Mouse (Mus musculus): ENCODE results near the gene Loxl3. TPM values are rescaled to one million over a fixed set of nuclear protein-coding genes. Genes with fewer than 3 reads are reported as not detected.

Loxl3 gene
- polyA plus RNA-seq, 1 experiment from 2014 or later = 13.6 TPM

DNA sequence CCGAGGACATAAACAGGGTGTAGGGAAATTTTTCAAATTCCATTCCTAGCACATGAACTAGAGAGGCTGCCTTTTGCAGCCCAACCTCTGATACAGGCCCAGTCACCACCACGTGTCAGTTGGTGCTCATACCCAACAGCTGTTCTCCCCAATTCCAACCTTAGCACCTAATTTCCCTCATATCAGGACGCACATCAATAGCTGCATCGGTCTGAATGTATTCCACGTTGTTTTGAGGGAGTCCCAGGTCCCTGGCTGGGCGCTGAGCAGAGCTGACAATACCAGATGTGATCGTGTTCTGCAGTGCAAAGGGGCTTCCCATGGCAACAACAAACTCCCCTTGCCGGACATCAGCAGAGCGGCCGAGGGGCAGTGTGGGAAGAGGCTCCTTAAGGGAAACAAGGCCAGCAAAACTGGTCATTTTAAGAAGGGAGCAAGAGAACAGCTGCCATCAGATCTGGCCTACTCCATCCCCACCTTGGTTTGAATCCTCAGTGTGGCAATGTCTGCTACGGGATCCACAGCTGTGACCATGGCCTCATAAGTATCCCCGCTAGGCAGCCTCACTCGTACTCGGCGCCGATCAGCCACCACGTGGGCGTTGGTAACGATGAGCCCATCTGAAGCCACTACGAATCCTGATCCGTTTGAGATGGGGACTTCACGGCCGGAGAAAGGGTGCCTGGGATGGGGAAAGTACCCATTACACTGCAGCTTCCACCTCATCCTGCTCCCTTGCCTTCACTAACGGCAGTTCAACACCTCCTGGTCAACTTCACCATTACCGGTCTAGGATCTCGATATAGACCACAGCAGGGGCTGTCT is 19.4 kb downstream of the Loxl3 start:
- DNase-seq (ENCODE audit: low spot score) = peak; percentile 79
- ATAC-seq (replicated peaks; ENCODE audit: low FRiP score, low TSS enrichment, low read depth) = no peak
- Histone ChIP-seq H3K9ac (ENCODE audit: low read length) (peak overlapping the region; percentile 64), H3K27ac (ENCODE audit: low read depth) (peak overlapping the region; percentile 62; the same call in 1 of the 2 replicates), H3K4me3 (ENCODE audit: low read depth, low read length) (peak overlapping the region; percentile 99), H3K4me2 (ENCODE audit: low read length) (peak overlapping the region; percentile 79), H3K36me3 (ENCODE audit: control insufficient read depth, insufficient read depth, low read length) (peaks cover 32% of the 10 kb centered on the region), H3K27me3 (replicated peaks; ENCODE audit: control insufficient read depth, insufficient read depth, low read length) (no peaks in the 10 kb centered on the region), H3K4me1 (replicated peaks; ENCODE audit: control insufficient read depth, insufficient read depth, low read length) (peaks cover 25% of the 10 kb centered on the region), H3K9me3 (ENCODE audit: control insufficient read depth, low read length) (no peaks in the 10 kb centered on the region)
- 2% methylated on average over 26 of the region's 26 CpGs for WGBS

DNA sequence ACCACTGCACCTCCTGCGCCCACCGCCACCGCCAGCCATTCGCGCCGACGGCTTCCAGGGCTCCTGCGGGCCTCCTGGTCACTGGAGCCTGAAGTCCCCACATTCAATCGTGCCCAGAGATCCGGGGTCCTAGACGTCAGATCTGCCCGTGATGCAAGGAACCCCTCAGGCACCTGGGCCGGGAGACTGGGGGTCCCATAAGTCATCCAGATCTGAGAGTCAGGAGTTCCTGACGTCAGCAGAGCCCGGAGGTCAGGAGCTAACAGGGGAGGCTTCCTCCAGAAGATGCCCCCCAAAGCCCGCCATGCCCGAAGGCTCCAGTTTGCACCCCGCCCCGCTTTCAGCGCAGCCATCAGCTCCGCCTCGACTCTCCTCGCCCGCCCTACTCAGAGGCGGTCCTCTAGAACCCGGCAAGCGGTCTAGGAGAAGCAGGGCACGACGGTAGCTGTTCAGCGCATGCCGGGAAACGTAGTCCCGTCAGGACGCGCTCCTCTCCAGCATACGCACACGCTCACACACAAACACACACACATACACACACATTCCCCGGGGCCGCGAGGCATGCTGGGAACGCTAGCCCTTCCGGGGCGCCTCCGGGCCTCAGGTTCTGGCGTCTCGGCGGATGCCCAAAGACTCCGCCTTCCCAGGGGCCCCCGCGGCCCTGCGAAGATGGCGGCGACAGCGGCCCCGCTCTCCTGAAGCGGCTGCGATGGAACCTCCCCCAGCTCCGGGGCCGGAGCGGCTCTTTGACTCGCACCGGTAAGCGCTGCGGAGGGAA is 20.3 kb downstream of the Loxl3 start, which contains the start of gene Aup1:
TSS of gene Aup1 (plus strand) at position 448 of the 778 bp plus-strand sequence.
- H3K27ac ChIP-seq (ENCODE audit: low read depth) = peak within 1 kb of the TSS; percentile 70
- DNase-seq (ENCODE audit: low spot score) (peak; percentile 97), ATAC-seq (replicated peaks; ENCODE audit: low FRiP score, low TSS enrichment, low read depth) (peak; percentile 94)
- H3K9ac ChIP-seq (ENCODE audit: low read length) = peak within 1 kb of the TSS; percentile 79
- peak within 1 kb of the TSS; percentile 99 for H3K4me3 ChIP-seq (ENCODE audit: low read depth, low read length)
- H3K4me1 ChIP-seq (replicated peaks; ENCODE audit: control insufficient read depth, insufficient read depth, low read length) = peaks cover 25% of the 10 kb centered on the region
- under 1% methylated on average over 63 of the region's 64 CpGs for WGBS
- H3K4me2 ChIP-seq (ENCODE audit: low read length) = peak within 1 kb of the TSS; percentile 79
- peaks cover 32% of the 10 kb centered on the region for H3K36me3 ChIP-seq (ENCODE audit: control insufficient read depth, insufficient read depth, low read length)
- no peaks in the 10 kb centered on the region for H3K9me3 ChIP-seq (ENCODE audit: control insufficient read depth, low read length)
- no peaks in the 10 kb centered on the region for H3K27me3 ChIP-seq (replicated peaks; ENCODE audit: control insufficient read depth, insufficient read depth, low read length)

- DNase-seq (ENCODE audit: low spot score) (no peak), ATAC-seq (replicated peaks; ENCODE audit: low FRiP score, low TSS enrichment, low read depth) (no peak; the same call in none of the 2 replicates)
- no peaks in the 10 kb centered on the region for H3K27me3 ChIP-seq (replicated peaks; ENCODE audit: control insufficient read depth, insufficient read depth, low read length)
- no peaks in the 10 kb centered on the region for H3K9me3 ChIP-seq (ENCODE audit: control insufficient read depth, low read length)
- peak within 1 kb of the TSS; percentile 79 for H3K4me2 ChIP-seq (ENCODE audit: low read length)
- H3K27ac ChIP-seq (ENCODE audit: low read depth) = peak within 1 kb of the TSS; percentile 70
- peak within 1 kb of the TSS; percentile 79 for H3K9ac ChIP-seq (ENCODE audit: low read length)
- H3K36me3 ChIP-seq (ENCODE audit: control insufficient read depth, insufficient read depth, low read length) = peaks cover 32% of the 10 kb centered on the region
- WGBS = under 1% methylated on average over 50 of the region's 50 CpGs
- peaks cover 25% of the 10 kb centered on the region for H3K4me1 ChIP-seq (replicated peaks; ENCODE audit: control insufficient read depth, insufficient read depth, low read length)
- peak within 1 kb of the TSS; percentile 99 for H3K4me3 ChIP-seq (ENCODE audit: low read depth, low read length)
Observed at GRCm38 (mm10) chr6:83054871-83055431, 21.0 kb downstream of the Loxl3 start, which contains the start of gene Htra2. TSS of gene Htra2 (minus strand) at chr6:83055273.

DNA sequence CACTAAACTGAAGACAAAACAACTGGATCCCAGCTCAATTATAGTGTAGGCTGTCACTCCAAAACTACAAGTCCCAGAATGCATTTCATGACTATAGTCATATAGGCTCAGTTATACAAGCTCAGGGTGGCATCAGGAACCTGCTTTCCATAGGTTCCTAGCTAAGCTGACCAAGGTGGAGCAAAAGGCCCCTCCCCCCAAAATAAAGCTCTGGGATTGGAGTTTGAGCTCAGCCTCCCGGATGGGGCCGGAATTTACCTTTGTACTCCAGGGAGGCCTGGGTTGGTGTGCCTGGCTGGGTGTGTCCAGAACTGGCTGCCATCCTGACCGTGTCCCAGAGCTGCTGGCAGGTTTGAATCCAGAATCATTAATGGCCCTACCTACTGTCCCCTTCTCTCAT is 23.8 kb downstream of the Loxl3 start, which contains the start of gene Dqx1:
TSS of gene Dqx1 (plus strand) at position 55 of the 400 bp plus-strand sequence.
- H3K4me3 ChIP-seq (ENCODE audit: low read depth, low read length) = peak within 1 kb of the TSS; percentile 22
- ATAC-seq (replicated peaks; ENCODE audit: low FRiP score, low TSS enrichment, low read depth) (peak; percentile 47), DNase-seq (ENCODE audit: low spot score) (peak; percentile 72)
- H3K4me2 ChIP-seq (ENCODE audit: low read length) = peak within 1 kb of the TSS; percentile 35
- WGBS = 48% methylated on average over 3 of the region's 3 CpGs
- no peaks in the 10 kb centered on the region for H3K9me3 ChIP-seq (ENCODE audit: control insufficient read depth, low read length)
- H3K4me1 ChIP-seq (replicated peaks; ENCODE audit: control insufficient read depth, insufficient read depth, low read length) = peaks cover 16% of the 10 kb centered on the region
- H3K27me3 ChIP-seq (replicated peaks; ENCODE audit: control insufficient read depth, insufficient read depth, low read length) = peaks cover 15% of the 10 kb centered on the region
- peak within 1 kb of the TSS; percentile 17; the same call in 1 of the 2 replicates for H3K9ac ChIP-seq (ENCODE audit: low read length)
- H3K36me3 ChIP-seq (ENCODE audit: control insufficient read depth, insufficient read depth, low read length) = peaks cover 14% of the 10 kb centered on the region
- peak within 1 kb of the TSS; percentile 39; the same call in 1 of the 2 replicates for H3K27ac ChIP-seq (ENCODE audit: low read depth)

GRCm38 (mm10) chr6:83058725-83059124 is 24.8 kb downstream of the Loxl3 start:
- H3K27ac ChIP-seq (ENCODE audit: low read depth) = peak overlapping the region; percentile 39; the same call in 1 of the 2 replicates

DNA sequence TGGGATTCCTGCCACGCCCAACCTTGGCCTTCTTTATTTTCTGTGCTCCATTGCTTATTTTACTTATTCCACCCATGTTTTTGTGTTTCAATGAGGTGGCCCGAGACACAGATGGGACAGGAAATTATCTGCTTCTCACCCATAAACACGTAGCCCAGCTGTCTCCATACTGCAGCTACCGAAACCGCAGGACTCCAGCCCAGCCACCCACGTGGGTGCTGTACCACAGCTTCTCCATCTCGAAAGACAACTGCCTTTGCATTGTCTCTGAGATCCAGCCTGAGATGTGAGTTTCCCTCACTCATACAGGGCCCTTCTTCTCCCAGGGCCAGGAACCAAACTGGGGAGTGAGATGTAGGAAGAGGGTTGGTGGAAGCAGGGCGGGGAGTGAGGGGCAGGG is 32.0 kb downstream of the Loxl3 start:
- no peak for DNase-seq (ENCODE audit: low spot score)
- 39% methylated on average over 8 of the region's 8 CpGs for WGBS
- Histone ChIP-seq H3K9me3 (ENCODE audit: control insufficient read depth, low read length) (no peaks in the 10 kb centered on the region), H3K36me3 (ENCODE audit: control insufficient read depth, insufficient read depth, low read length) (no peaks in the 10 kb centered on the region), H3K4me3 (ENCODE audit: low read depth, low read length) (no peak overlapping the region), H3K4me2 (ENCODE audit: low read length) (no peak overlapping the region), H3K9ac (ENCODE audit: low read length) (no peak overlapping the region), H3K27me3 (replicated peaks; ENCODE audit: control insufficient read depth, insufficient read depth, low read length) (peaks cover 97% of the 10 kb centered on the region), H3K27ac (ENCODE audit: low read depth) (no peak overlapping the region), H3K4me1 (replicated peaks; ENCODE audit: control insufficient read depth, insufficient read depth, low read length) (no peaks in the 10 kb centered on the region; the same call in 1 of the 2 replicates)
- ATAC-seq (replicated peaks; ENCODE audit: low FRiP score, low TSS enrichment, low read depth) = no peak

More at GRCm38 (mm10) chr6:83058725-83059124, 24.8 kb downstream of the Loxl3 start:
- H3K4me3 ChIP-seq (ENCODE audit: low read depth, low read length) = no peak overlapping the region; the same call in 1 of the 2 replicates
- peaks cover 14% of the 10 kb centered on the region for H3K36me3 ChIP-seq (ENCODE audit: control insufficient read depth, insufficient read depth, low read length)
- 87% methylated on average over 2 of the region's 2 CpGs for WGBS
- no peak overlapping the region; the same call in 1 of the 2 replicates for H3K9ac ChIP-seq (ENCODE audit: low read length)
- ATAC-seq (replicated peaks; ENCODE audit: low FRiP score, low TSS enrichment, low read depth) (no peak), DNase-seq (ENCODE audit: low spot score) (no peak)
- H3K27me3 ChIP-seq (replicated peaks; ENCODE audit: control insufficient read depth, insufficient read depth, low read length) = peaks cover 24% of the 10 kb centered on the region
- H3K9me3 ChIP-seq (ENCODE audit: control insufficient read depth, low read length) = no peaks in the 10 kb centered on the region
- peak overlapping the region; percentile 35 for H3K4me2 ChIP-seq (ENCODE audit: low read length)
- H3K4me1 ChIP-seq (replicated peaks; ENCODE audit: control insufficient read depth, insufficient read depth, low read length) = peaks cover 10% of the 10 kb centered on the region; the same call in 1 of the 2 replicates

DNA sequence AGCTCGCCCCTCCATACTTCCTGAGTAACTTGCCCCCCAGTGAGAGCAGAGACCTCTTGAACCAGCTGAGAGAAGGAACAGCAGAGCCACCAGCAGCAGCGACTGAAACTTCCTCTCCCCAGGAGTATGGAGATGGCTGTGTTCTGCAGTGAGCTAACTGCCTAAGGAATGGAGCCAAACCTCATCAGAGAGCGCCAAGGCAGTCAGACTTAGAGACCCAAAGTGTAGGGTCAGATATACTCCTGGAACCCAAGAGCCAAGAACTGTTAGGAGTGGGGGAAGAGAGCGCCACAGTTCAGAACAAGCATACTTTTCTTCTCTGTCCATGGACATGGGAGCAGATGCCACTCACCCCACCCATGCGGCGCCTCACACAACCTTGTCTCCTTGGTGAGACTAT is 32.5 kb downstream of the Loxl3 start:
- DNase-seq (ENCODE audit: low spot score) (no peak), ATAC-seq (replicated peaks; ENCODE audit: low FRiP score, low TSS enrichment, low read depth) (no peak)
- peaks cover 100% of the 10 kb centered on the region for H3K27me3 ChIP-seq (replicated peaks; ENCODE audit: control insufficient read depth, insufficient read depth, low read length)
- H3K27ac ChIP-seq (ENCODE audit: low read depth) = no peak overlapping the region
- H3K4me3 ChIP-seq (ENCODE audit: low read depth, low read length) = no peak overlapping the region
- WGBS = 33% methylated on average over 6 of the region's 6 CpGs
- no peak overlapping the region for H3K9ac ChIP-seq (ENCODE audit: low read length)
- no peaks in the 10 kb centered on the region for H3K36me3 ChIP-seq (ENCODE audit: control insufficient read depth, insufficient read depth, low read length)
- H3K4me1 ChIP-seq (replicated peaks; ENCODE audit: control insufficient read depth, insufficient read depth, low read length) = no peaks in the 10 kb centered on the region; the same call in none of the 2 replicates
- no peaks in the 10 kb centered on the region for H3K9me3 ChIP-seq (ENCODE audit: control insufficient read depth, low read length)
- H3K4me2 ChIP-seq (ENCODE audit: low read length) = no peak overlapping the region

DNA sequence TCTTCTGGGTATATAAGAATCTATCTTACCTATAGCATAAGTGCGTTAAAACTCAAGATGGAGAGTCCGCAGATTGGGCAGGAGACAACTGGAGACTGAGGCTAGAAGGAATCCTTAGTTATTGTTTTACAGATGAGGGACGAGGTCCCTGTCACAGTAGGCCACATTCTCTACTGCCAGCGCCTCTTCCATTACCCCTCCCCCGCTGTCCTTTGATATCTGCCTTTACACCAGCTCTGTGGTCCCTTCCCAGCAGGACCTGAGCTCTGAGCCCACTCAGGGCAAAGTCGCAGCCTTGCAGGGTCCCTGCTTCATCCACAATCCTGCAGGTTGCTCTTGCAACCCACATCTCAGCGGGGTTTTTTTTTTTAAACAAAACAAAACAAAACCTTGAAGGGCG is 34.2 kb downstream of the Loxl3 start:
- H3K36me3 ChIP-seq (ENCODE audit: control insufficient read depth, insufficient read depth, low read length) = no peaks in the 10 kb centered on the region
- ATAC-seq (replicated peaks; ENCODE audit: low FRiP score, low TSS enrichment, low read depth) (no peak), DNase-seq (ENCODE audit: low spot score) (no peak)
- H3K4me3 ChIP-seq (ENCODE audit: low read depth, low read length) = peak overlapping the region; percentile 24
- H3K9me3 ChIP-seq (ENCODE audit: control insufficient read depth, low read length) = no peaks in the 10 kb centered on the region
- no peaks in the 10 kb centered on the region; the same call in none of the 2 replicates for H3K4me1 ChIP-seq (replicated peaks; ENCODE audit: control insufficient read depth, insufficient read depth, low read length)
- peak overlapping the region; percentile 36; the same call in 1 of the 2 replicates for H3K4me2 ChIP-seq (ENCODE audit: low read length)
- WGBS = 7% methylated on average over 8 of the region's 8 CpGs
- no peak overlapping the region for H3K9ac ChIP-seq (ENCODE audit: low read length)
- no peak overlapping the region for H3K27ac ChIP-seq (ENCODE audit: low read depth)
- peaks cover 99% of the 10 kb centered on the region for H3K27me3 ChIP-seq (replicated peaks; ENCODE audit: control insufficient read depth, insufficient read depth, low read length)

All from intestine, embryonic 14.5 days (tissue).